Mouse (Mus musculus): ENCODE results near the gene Xylt1. TPM values are rescaled to one million over a fixed set of nuclear protein-coding genes. Genes with fewer than 3 reads are reported as not detected.
A peak's percentile ranks its signal among the peaks of the same experiment; 100 is the strongest.

The Xylt1 gene
- 30.0 to 50.7 TPM (median 43.6 TPM) in 3 replicates for total RNA-seq (2017)

DNA sequence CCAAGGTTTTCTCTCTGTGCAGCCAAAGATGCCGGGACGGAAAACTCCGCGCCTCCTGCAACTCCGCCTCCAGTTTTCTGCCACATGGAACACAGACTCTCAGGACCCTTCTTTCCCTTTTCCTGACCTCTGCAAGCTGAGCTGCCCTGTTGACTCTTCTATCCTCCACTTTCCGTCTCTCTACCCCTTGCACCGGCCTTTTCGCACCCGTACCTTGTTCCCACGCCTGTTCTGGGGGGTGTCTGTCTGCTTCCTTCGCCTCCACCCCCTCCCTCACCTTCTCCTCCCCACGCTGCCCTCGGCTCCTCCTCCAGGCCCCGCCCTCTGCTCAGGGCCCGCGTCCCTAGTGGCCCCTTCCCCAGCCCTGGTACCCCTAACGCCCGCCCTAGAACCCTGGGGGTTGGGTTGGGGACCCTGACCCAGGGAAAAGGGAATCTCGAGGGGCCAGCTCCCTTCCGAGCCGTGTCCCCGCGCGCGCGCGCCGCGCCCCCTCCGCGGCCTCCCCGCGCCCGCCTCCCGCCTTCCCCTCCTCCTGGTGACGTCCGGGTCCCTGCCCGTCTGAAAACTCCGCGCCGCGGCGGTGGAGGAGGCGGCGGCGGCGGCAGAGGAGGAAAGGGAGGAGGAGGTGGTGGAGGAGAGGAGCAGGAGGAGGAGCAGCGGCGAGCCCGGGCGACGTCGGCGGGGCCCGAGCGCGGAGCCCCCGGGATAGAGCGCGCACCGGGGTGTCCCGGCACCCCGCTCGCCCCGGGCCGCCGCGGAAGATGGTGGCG is at the start of gene Xylt1:
Xylt1 (plus strand) TSS at position 562 of the 770 bp plus-strand sequence.
- ATAC-seq (replicated peaks; ENCODE audit: insufficient number of reproducible peaks, low FRiP score, low TSS enrichment, poor library complexity, severe bottlenecking), result peak; percentile 45

DNA sequence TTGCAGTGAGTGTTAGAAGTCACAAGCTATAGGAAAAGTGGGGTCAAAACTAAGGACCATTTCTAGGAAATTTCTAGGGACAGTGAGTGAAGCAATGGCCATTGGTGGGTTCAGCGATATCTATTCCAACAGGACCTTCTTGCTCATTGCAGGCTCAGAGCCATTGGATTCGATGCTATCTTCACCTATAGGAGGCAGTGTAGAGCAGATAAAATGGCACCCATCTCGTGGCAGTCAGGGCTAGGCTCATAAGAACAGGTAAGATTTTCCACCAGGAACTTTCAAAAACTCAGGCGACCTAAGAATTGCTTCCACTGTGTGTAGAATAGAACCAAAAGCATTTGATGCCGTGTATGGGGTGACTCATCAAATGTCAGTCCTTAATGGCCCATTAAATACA is 46.8 kb upstream of the Xylt1 start:
- ATAC-seq (replicated peaks; ENCODE audit: insufficient number of reproducible peaks, low FRiP score, low TSS enrichment, poor library complexity, severe bottlenecking), result no peak

DNA sequence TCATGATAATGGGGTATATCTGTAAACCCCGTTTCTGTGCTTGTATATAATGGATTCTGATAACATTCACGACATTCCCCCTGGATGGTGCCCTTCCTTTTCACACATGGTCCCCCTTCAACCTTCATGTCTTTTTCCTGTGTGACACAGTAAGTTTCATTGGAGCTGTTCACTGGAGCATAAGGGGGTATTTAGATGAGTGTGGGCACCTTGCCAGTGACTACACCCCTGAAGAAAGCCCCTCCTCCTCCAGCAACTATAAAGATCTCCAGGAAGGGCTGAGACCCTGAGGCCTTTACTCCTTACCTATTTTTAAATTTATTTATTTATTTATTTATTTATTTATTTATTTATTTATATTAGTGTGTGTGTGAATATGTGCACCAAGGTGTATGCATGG is 24.5 kb upstream of the Xylt1 start:
- no peak for ATAC-seq (replicated peaks; ENCODE audit: insufficient number of reproducible peaks, low FRiP score, low TSS enrichment, poor library complexity, severe bottlenecking)

DNA sequence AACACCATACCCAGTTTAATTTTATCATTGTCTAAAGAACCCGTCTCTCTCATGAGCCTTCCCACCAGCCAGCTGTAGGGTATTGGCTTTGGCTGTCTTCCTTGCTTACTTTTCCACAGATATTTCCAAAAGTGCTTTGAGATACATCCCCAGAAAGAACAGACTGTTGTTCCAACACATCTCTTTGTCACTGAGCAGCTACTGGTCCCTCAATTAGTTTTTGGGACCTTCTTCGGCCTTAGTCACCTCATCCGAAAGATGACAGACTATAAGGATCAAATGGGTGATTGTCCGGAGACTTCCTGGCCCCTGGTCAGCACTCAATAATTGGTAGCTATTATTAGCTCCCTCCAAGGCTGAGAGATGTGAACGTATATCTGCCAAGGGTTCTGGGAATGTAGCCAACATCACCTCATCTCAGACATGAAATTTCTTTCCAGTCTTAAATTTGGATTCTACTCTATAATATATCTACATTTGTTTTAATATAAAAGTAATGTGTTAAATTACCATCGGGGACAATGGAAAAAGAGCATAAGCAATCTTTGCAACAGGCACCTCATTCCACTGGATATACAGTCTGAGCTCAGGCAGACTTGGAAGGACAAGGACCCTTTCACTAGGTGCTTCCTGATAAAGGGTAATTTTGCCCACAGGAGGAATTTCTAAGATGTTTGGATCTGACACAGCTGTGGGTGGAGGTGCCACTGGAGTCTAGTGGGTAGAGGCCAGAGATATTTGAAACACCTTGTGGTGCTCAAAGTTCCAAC is 23.2 kb upstream of the Xylt1 start:
- ATAC-seq (replicated peaks; ENCODE audit: insufficient number of reproducible peaks, low FRiP score, low TSS enrichment, poor library complexity, severe bottlenecking), result no peak

DNA sequence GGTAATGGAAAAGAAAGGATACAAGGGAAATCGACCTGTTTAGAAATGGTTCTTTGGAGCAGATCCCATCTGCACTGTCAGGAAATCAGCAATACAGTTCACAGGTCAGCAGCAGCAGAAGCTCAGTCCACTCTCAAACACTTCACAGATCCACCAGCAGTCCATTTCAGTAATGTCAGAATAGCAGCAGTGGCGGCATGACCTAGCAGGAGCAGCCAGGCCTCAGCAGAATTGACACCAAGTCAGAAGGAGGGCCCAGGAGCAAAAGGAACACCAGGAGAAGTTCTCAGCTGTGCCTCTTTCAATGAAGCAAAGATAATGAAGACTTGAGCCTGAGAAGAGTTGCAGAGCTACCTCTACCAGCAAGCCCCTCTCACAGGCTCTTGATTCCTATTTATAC is 19.5 kb upstream of the Xylt1 start:
- no peak for ATAC-seq (replicated peaks; ENCODE audit: insufficient number of reproducible peaks, low FRiP score, low TSS enrichment, poor library complexity, severe bottlenecking)

DNA sequence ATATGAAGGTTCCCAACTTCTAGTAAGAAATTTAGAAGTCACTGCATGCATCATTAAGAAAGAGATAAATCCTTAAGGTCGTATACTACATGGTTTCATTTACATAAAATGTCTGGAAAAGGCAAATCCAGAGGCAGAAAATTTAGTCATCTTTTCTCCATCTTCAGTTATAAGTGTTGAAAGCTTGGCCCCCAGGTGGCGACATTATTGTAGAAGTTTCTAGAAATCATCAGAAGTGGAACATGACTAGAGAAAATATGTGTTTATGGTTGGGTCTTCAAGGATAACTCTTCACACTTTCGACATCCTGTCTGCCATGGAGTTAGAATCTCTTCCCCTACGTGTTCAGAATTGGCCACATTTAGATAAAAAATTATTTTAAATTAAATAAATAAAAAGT is 18.3 kb upstream of the Xylt1 start:
- ATAC-seq (replicated peaks; ENCODE audit: insufficient number of reproducible peaks, low FRiP score, low TSS enrichment, poor library complexity, severe bottlenecking), result no peak

DNA sequence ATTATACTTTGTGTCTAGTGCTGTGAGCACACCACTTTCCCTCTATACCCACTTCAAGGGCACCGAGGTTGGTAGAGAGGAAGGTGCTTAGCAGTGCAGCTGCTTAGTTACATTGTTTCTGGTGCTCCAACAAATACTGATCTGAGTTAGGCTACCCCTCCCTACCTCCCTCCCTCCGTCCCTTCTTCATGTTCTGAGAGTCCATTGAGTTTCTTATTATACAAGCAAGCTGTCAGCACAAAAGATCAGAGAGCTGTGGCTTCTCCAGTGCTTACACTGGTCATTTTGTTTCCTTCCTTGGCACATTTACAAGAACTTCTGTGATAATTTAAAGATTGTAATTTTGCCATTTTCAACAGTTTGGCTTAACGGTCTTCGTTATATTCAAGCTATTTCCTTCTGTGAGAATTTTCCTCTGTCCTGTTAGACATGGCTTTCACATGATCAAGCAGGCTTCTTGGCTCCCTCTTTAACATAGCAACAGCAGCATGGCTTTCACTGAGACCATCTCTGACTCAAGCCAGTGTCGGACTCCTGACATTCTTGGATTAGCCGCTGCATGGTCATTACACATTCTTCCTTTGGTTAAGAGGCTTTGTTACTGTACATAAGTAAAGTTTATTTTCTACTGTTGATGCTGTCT is 12.0 kb upstream of the Xylt1 start:
- no peak for ATAC-seq (replicated peaks; ENCODE audit: insufficient number of reproducible peaks, low FRiP score, low TSS enrichment, poor library complexity, severe bottlenecking)

DNA sequence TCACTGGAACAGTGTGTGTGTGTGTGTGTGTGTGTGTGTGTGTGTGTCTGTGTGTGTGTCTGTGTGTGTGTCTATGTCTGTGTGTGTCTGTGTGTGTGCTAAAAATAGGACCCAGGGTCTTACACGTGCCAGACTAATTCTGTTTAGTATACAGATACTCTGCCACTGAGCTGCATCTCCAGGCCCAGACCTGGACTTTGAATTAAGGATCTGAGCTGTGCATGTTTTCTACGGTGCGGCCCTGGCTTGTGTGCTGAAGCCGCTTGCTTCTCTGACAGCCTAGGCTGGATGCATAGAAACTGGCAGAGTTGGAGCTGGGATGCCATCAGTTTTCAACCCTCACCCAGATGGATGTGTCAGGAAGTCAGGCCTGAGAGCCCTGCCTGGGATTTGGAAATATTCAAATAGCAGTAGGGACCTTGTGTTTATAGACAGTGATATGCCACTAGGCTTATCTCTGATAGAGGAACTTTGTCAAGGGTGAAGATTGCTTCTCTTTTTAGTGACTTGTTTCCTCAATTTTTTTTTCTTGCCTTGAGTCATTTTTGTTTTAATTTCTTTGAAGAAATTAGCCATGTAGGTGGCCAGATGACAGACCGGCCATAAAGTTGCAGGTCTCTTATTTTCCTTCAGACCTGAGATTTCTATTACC is 11.4 kb upstream of the Xylt1 start:
- ATAC-seq (replicated peaks; ENCODE audit: insufficient number of reproducible peaks, low FRiP score, low TSS enrichment, poor library complexity, severe bottlenecking), result no peak; the same call in 1 of the 2 replicates

DNA sequence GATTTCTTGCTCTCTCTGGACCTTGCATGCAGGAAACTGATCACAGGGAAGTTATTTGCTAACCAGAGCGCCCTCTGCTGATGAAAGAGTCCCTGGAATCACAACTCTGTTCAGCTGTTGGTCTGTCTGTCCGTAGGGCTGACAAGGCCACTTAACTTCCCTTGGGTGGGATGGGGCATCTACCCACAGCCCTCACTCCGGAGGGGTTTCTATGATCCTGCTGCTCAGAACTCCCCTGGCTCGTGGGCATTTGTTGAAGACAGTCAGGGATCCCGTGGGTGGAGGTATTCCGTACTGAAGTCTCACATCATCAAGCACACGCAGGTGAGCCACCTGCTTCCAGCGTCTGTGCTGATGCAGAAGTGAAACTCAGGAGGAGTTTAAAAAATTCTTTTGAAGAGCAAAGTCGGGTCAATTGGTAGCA is 4.9 kb upstream of the Xylt1 start:
- ATAC-seq (replicated peaks; ENCODE audit: insufficient number of reproducible peaks, low FRiP score, low TSS enrichment, poor library complexity, severe bottlenecking), result peak; percentile 32; the same call in 1 of the 2 replicates

DNA sequence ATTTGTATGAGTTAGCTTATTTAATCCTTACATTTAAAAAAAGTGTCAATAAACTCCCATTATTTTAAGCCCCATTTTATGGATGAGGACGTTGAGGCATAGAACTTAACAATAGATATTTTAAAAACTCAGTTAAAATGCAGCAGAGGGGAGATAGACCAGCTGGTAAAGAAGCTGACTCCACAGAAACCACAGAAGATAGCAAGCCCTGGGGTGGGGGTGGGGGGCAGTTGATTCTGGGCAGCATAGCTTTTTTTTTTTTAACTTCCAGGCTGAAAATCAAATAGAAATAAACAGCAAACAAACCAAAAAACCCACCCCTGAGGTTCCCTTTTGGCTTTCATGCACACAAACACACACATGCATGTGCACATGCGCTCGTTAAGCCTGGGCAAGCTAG is 3.6 kb upstream of the Xylt1 start:
- ATAC-seq (replicated peaks; ENCODE audit: insufficient number of reproducible peaks, low FRiP score, low TSS enrichment, poor library complexity, severe bottlenecking), result no peak

DNA sequence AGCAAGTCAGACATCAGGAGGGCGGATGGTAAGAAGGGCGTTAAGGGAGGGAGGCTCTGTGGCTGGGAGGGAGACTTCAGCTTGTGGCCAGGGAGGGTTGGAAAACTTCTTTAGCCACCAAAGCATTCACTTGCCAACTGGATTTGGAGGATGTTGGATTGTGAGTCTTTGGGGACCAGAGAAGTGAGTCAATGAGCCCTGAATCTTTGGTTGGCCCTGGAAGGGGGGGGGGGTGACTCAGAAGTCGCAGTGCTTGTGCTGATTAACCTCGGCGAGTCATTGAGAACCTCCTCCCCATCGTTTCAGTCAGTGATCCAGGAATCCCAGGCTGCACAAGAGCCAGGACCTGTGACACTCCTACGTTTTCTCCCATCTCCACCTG is 752 bp upstream of the Xylt1 start:
- ATAC-seq (replicated peaks; ENCODE audit: insufficient number of reproducible peaks, low FRiP score, low TSS enrichment, poor library complexity, severe bottlenecking), result no peak

DNA sequence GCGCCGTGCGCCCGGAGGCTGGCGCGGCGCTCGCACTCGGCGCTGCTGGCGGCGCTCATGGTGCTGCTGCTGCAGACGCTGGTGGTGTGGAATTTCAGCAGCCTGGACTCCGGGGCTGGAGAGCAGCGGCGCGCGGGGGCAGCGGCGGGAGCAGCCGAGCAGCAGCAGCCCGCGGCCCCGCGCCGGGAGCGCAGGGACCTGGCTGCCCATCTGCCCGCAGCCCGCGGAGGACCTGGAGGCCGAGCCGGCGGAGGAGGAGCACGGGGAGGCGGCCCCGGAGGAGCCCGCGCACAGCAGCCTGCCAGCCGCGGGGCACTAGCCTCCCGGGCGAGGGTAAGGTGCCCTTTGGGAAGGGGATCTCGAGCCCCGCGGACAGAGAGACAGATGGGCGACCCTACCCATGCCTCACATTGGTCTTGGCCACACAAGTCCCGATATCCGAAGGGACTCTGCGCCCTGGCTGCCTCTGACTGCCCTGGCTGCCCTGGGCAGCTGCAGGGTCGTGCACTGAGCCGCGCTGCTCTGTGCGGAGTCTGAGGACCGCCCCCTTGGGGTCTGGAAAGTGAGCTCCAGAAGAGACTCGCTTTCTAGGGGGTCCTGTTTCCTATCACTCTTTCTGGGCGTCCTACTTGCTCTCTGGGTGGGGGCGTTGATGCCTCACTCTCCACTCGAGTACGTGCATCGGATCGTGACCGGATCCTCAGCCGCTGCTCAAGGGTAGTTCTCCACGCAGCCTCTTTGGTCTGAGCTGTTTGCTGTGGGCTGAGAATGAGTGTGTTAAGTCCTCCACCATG is 606 bp downstream of the Xylt1 start:
- no peak for ATAC-seq (replicated peaks; ENCODE audit: insufficient number of reproducible peaks, low FRiP score, low TSS enrichment, poor library complexity, severe bottlenecking)

DNA sequence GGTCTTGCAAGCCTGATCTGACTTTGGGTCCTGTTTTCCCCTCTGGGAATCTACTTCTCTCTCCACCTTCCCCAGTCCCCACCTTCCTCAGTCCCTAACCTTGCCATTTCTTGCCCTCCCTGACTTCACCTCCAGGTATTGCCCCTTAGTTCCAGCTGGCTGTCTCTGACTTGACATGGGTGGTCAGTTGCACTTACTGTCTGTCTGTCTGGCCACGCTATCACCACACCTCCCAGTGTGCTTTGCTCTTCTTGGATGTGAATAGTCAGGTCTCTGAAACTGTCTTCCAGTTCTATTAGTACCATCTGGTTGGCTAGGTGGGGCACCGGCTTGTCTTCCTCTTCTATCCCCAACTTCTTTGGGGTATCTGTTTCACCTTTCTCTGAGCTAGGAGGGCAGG is 1.2 kb downstream of the Xylt1 start:
- peak; percentile 14; the same call in 1 of the 2 replicates for ATAC-seq (replicated peaks; ENCODE audit: insufficient number of reproducible peaks, low FRiP score, low TSS enrichment, poor library complexity, severe bottlenecking)

DNA sequence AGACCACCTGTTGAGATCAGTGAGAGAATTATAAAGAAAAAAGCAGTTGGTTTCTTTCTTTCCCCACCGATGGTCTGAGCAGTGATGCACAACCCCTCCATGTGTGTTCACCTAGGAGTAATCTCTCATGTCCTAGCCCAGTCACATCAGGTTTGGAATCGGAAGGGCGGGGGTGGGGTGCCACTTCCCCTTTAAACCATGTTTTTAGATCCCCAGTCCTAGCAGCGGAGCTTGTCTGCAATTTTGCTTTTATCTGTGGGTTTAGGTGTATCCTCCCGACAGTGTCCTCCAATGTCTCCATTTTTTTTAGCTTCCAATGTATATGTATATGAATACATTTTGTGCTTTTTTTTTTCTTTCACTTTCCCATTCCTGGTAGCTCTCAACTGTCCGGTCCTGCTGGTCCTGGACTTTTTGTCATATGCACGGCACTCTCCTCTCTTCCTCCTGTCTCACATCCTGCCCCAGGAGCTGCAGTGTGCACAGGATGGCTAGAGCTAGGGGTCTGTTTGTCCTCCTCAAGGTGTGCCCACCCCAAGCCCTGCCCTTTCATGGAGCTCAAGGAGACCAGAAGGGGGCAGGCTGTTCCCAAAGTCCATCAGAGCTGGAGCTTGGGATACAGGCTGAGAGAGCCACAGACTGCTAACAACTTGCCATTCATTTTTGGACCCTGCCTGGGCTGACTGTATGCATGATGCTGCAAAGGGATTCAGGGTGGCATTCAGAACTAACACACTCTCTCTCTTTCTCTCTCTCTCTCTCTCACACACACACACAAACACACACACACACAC is 2.6 kb downstream of the Xylt1 start:
- ATAC-seq (replicated peaks; ENCODE audit: insufficient number of reproducible peaks, low FRiP score, low TSS enrichment, poor library complexity, severe bottlenecking), result no peak; the same call in 1 of the 2 replicates

DNA sequence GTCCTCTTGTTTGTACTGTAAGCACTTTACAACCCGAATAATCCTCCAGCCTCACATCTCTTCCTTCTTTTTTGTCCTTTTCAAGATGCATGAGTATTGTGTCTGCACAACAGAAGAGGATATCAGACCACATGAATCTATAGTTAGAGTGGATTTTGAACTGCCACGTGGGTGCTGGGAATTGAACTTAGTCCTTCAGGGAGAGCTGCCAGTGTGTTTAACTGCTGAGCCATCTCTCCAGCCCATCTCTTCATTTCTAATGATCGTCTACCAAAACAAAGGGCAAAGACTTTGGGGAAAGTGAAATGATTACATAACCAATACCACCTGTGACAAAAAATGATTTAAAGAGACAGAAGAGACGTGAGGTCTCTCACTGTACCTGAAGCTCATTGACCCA is 5.6 kb downstream of the Xylt1 start:
- ATAC-seq (replicated peaks; ENCODE audit: insufficient number of reproducible peaks, low FRiP score, low TSS enrichment, poor library complexity, severe bottlenecking), result no peak

DNA sequence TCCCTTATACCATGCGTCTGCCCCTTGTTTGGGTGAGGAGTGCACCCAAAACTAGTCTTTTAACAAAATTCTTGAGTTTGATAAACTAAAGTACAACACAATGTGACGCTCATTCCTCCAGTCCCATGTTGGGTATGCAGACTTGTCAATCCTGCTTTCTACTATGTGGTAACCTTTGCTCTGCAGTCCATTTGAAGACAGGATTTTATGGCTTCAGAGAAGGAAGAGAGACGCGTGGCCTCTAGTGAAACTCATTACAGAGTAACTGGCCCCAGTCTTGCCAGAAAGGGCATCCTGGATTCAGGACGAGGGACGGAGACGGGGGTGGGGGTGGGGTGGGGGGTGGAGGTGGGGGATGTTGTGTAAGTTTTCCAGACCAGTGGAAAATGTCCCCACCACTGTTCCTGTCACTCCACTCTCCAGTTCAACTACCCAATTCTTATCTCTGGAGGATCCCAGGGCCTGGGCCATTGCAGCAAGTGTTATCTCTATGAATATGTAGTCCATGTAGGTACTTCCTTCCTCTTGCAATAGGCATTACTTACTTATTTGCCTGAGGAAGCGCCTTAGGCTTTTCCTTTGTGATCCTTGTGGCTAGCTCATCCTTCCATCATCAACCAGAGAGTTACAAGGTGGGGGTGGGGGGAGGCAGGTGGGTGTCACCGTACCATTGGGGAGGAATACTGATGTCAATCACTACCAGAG is 7.7 kb downstream of the Xylt1 start:
- ATAC-seq (replicated peaks; ENCODE audit: insufficient number of reproducible peaks, low FRiP score, low TSS enrichment, poor library complexity, severe bottlenecking), result no peak

DNA sequence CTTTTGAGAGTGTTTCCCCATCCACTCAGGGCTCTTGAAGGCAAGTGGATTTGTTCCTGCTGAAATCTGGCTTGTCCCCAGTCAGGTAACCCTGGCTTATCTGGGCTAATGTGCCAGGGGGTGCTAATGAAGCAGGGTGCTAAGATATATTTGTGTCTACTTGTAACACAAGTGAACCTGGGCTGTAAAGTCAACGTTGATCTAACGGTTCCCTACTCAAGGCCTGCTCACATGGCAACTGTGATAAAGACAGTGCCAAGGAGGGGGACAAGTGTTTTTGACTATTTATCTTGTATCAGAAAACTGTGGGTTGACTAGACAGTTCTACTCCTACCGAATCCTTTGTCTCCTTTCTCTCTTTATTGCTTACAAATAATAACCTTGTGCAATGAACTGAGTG is 8.3 kb downstream of the Xylt1 start:
- ATAC-seq (replicated peaks; ENCODE audit: insufficient number of reproducible peaks, low FRiP score, low TSS enrichment, poor library complexity, severe bottlenecking), result no peak
